Mouse (Mus musculus) brain, adult 10 weeks (tissue): ENCODE measurements around the gene Rock2. TPM values are rescaled to one million over a fixed set of nuclear protein-coding genes. Genes with fewer than 3 reads are reported as not detected.

Experiments used
- polyA plus RNA-seq: library from polyadenylated mRNA; stranded (reverse); fragments of 350-450 nt; fragmentation: Illumina TruSeq; extraction: RNeasy Lipid Tissue Mini Kit (QIAGEN cat#74804); gene quantifications from one replicate; pipeline ENCODE4 v1.2.3, GENCODE M21; 2015; ENCODE audit warnings: low read depth, low replicate concordance

Gene Rock2
- polyA plus RNA-seq: 74.5 TPM

DNA sequence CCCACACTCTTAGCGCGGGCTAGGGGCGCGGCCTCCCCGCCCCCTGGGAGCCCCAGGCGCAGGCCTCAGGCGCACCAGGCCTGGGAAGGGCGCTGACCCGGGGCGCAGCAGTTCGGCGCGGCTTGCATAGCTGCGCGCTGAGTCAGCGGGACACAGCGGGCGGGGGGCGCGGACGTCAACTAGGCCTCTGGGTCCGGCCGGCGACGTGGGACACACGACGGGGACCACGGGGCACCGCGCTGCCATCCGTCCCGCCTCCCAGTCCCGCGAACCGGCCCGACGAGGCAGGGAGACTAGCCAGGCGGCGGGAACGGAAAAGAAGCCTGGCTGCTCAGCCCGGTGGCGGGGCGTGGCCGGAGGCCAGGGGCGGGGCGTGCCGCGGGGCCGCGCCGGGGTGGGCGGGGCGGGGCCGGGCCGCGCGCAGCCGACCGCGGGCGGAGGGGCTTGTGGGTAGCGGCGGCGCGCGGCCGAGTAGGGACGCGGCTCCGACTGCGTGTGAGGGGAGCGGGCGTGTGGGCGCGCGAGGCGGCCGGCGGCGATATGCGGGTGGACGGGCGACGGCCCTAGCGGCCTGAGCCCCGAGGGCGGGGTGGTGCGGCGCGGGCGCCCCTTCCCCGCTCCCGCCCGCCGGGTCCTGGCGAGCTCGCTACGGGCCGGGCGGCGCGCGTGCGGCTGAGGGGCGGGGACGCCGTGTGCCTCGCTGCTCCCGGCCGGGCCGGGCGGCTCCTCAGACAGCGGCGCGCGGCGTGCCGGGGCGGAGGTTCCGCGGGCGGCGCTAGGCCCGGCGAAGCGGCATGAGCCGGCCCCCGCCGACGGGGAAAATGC, at the start of gene Rock2:
Gene Rock2 (plus strand): TSS at position 500 of the 825 bp plus-strand sequence.

DNA sequence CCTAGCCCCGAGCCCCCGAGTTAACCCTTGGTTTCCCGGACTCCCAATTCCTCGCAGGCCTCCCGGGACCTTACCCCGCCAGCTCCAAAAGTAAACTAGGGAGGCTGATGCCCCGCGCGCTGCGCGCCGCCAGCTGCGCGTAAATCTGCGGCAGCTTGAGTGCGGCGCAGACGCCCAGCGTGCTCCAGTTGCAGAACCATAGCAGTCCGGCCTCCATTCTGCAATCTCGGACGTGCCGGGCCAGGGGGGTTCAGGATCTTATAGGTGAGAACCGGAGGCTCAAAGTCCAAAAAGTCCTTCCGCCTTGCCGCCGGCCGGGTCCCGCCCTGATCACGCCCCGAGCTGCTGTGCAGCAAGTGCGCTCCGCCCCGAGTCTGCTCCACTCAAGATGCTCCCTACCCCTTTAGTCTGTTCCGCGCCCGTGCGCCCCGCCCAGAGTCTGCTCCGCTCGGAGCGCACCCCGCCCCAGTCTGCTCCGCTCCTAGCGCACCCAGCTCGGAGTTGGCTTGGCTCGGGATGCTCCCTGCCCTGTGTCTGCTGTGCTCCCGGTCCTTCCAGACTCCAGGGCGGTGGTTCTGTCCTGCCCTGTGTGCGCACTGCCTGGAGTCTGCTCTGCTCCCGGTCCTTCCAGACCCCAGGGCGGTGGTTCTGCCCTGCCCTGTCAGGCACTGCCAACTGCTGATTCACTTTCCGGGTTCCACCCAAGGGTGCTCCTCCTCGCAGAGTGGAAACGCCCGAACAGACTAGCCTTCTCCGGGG, 105.2 kb downstream of the Rock2 start, which contains the start of gene Pqlc3:
Gene Pqlc3 (minus strand): TSS at position 670 of the 759 bp plus-strand sequence.

DNA sequence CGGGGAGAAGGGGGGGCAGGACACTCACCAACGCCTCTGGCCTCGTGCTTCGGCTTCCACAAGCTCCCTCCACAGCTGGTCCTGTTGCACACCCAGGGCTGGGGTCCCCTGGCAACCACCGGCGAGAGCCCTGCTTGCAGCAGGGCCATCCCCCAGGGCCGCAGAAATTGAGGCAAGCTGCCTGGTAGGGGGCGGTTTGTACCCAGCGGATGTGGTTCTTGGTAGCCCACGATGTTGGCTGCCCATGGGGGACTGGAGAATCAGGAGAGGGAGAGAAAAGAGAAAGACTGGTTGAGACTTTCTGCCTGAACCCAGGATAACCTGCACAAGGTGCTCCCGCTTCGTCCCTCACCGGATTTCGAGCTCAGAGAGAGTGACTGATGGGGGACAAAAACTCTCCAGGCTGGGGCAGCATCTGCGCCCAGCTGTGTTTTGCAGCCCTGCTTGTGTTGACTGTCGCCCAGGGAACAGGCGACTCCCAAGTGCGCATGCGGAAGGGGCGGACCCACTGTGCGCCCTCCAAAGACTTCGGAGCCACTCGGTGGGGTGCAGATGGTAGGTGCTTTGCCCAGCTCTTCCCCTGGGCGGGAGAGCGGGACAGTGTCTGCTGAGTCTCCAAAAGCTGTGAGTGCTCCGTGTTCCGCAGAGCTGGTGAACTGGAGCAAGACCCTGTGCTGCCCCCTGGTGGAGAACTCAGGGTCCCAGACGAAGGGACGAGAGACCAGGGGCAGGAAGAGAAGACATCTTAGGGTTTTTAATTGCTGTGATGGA, 116.6 kb downstream of the Rock2 start, which contains the start of gene 2410004P03Rik:
Gene 2410004P03Rik (minus strand): TSS at position 628 of the 771 bp plus-strand sequence.

Other genes with a start within 250 kb of the Rock2 start
- 146 TPM for gene Ntsr2, start 241.5 kb upstream of the Rock2 start, polyA plus RNA-seq
- 1.1 TPM for gene Greb1, start 94.0 kb upstream of the Rock2 start, polyA plus RNA-seq
- gene E2f6, start 83.9 kb upstream of the Rock2 start, polyA plus RNA-seq: 41.7 TPM
- gene Pqlc3, start 105.5 kb downstream of the Rock2 start, polyA plus RNA-seq: 1.4 TPM
- gene 2410004P03Rik, start 116.8 kb downstream of the Rock2 start, polyA plus RNA-seq: 3.3 TPM